Mouse (Mus musculus): ENCODE data around the gene Aldh6a1.

Aldh6a1 gene

GRCm38 (mm10) chr12:84408819-84409507 is 41.8 kb downstream of the Aldh6a1 start, which contains the start of the genes Entpd5 and Bbof1:
Gene Entpd5 (minus strand): TSS chr12:84409029.
Gene Bbof1 (plus strand): TSS chr12:84409071.
- peak; percentile 93 for DNase-seq

- DNase-seq = peak; percentile 41
Observed at GRCm38 (mm10) chr12:84407874-84408818, 42.7 kb downstream of the Aldh6a1 start.

GRCm38 (mm10) chr12:84407259-84407658 is 43.5 kb downstream of the Aldh6a1 start:
- no peak for DNase-seq

GRCm38 (mm10) chr12:84404541-84404940 is 46.3 kb downstream of the Aldh6a1 start:
- DNase-seq = no peak

- DNase-seq = no peak
Observed at GRCm38 (mm10) chr12:84402923-84403322, 47.9 kb downstream of the Aldh6a1 start.

GRCm38 (mm10) chr12:84400653-84401052 is 50.2 kb downstream of the Aldh6a1 start:
- no peak for DNase-seq

- DNase-seq = no peak
Observed at GRCm38 (mm10) chr12:84400068-84400467, 50.7 kb downstream of the Aldh6a1 start.

- DNase-seq = no peak
Observed at GRCm38 (mm10) chr12:84399663-84400062, 51.1 kb downstream of the Aldh6a1 start.

GRCm38 (mm10) chr12:84399135-84399534 is 51.7 kb downstream of the Aldh6a1 start:
- no peak for DNase-seq

GRCm38 (mm10) chr12:84398629-84399028 is 52.2 kb downstream of the Aldh6a1 start:
- no peak for DNase-seq

- DNase-seq = no peak
Observed at GRCm38 (mm10) chr12:84397685-84398084, 53.1 kb downstream of the Aldh6a1 start.

GRCm38 (mm10) chr12:84396947-84397679 is 53.7 kb downstream of the Aldh6a1 start:
- DNase-seq = no peak

GRCm38 (mm10) chr12:84393847-84394246 is 57.0 kb downstream of the Aldh6a1 start:
- DNase-seq = no peak

GRCm38 (mm10) chr12:84392681-84393080 is 58.1 kb downstream of the Aldh6a1 start:
- DNase-seq = no peak

GRCm38 (mm10) chr12:84390336-84390735 is 60.5 kb downstream of the Aldh6a1 start:
- DNase-seq = no peak

GRCm38 (mm10) chr12:84388774-84389400 is 61.9 kb downstream of the Aldh6a1 start:
- DNase-seq = no peak

GRCm38 (mm10) chr12:84388097-84388496 is 62.7 kb downstream of the Aldh6a1 start:
- DNase-seq = no peak

GRCm38 (mm10) chr12:84385408-84385807 is 65.4 kb downstream of the Aldh6a1 start:
- no peak for DNase-seq

- DNase-seq = no peak
Observed at GRCm38 (mm10) chr12:84384644-84385081, 66.1 kb downstream of the Aldh6a1 start.

GRCm38 (mm10) chr12:84382369-84382768 is 68.4 kb downstream of the Aldh6a1 start:
- no peak for DNase-seq

All from cerebellum, adult 8-10 months (tissue).